Mouse (Mus musculus) CH12.LX (cell line): ENCODE measurements around the gene Gm28557. TPM values are rescaled to one million over a fixed set of nuclear protein-coding genes. Genes with fewer than 3 reads are reported as not detected.

ENCODE experiments used
- DNase-seq: peaks from one replicate; pipeline ENCODE4 v3.0.0-alpha.2; 2013; ENCODE audit errors: extremely low read depth
- H3K27ac ChIP-seq: 2 replicates; pipeline ENCODE4 v1.5.1; 2012; ENCODE audit warnings: low read depth, mild to moderate bottlenecking, control low read depth, moderate library complexity; ENCODE audit not compliant: insufficient read depth
- H3K27me3 ChIP-seq: replicated peaks from 2 replicates; pipeline ENCODE3; 2012; ENCODE audit warnings: inconsistent platforms
- H3K36me3 ChIP-seq, 2 experiments: replicated peaks in 1 of 2; 2 replicates each; pipeline versions ENCODE3 to v1.6.1; 2012; ENCODE audit warnings: inconsistent platforms in 1 of 2, low read length in 1 of 2, mild to moderate bottlenecking in 1 of 2, mixed read lengths in 1 of 2, moderate library complexity in 1 of 2; ENCODE audit not compliant: control insufficient read depth in 1 of 2, insufficient read depth in 1 of 2
- H3K4me1 ChIP-seq, 2 experiments: 2 replicates each; pipeline ENCODE4 v1.6.1; 2012; ENCODE audit warnings: inconsistent platforms in 1 of 2, moderate library complexity in 1 of 2; ENCODE audit not compliant: insufficient read depth in 2 of 2, control insufficient read depth in 1 of 2
- H3K4me2 ChIP-seq: 2 replicates; pipeline ENCODE4 v1.6.1; 2012; ENCODE audit warnings: low read depth, mild to moderate bottlenecking, control low read depth; ENCODE audit not compliant: poor library complexity, insufficient read depth, severe bottlenecking
- H3K4me3 ChIP-seq, 3 experiments: fragments of 150-350 bp in 1 of 3; sonication (generic) in 1 of 3; replicated peaks in 1 of 3; 2 replicates each; pipeline versions ENCODE3 to v1.5.1; 2011 to 2012; ENCODE audit warnings: low read depth in 2 of 3, low read length in 2 of 3, mild to moderate bottlenecking in 2 of 3, moderate library complexity in 2 of 3, control low read depth in 1 of 3, improper control_type of control experiment in 1 of 3, inconsistent platforms in 1 of 3, mixed read lengths in 1 of 3; ENCODE audit not compliant: poor library complexity in 1 of 3
- H3K79me2 ChIP-seq: replicated peaks from 2 replicates; pipeline ENCODE4 v1.6.1; 2012; ENCODE audit warnings: mild to moderate bottlenecking, moderate library complexity; ENCODE audit not compliant: control insufficient read depth, poor library complexity, insufficient read depth, severe bottlenecking; ENCODE audit errors: extremely low read depth
- H3K9ac ChIP-seq: 2 replicates; pipeline ENCODE4 v1.6.1; 2012; ENCODE audit warnings: low read depth, mild to moderate bottlenecking, control low read depth, moderate library complexity; ENCODE audit not compliant: insufficient read depth
- H3K9me3 ChIP-seq: replicated peaks from 2 replicates; pipeline ENCODE3; 2012; ENCODE audit warnings: low read length, inconsistent platforms, mixed read lengths
- BHLHE40 ChIP-seq: IDR thresholded peaks from 2 replicates; pipeline ENCODE4 v1.6.1; 2011; ENCODE audit warnings: mild to moderate bottlenecking, low read depth, low read length, improper control_type of control experiment
- CHD2 ChIP-seq: IDR thresholded peaks from 2 replicates; pipeline ENCODE4 v1.6.1; 2011; ENCODE audit warnings: low read length, improper control_type of control experiment
- CTCF ChIP-seq, 2 experiments: IDR thresholded peaks in 1 of 2; conservative IDR thresholded peaks in 1 of 2; 2 replicates each; pipeline ENCODE4 v1.5.1; 2011 to 2012; ENCODE audit warnings: low read depth in 2 of 2, low read length in 2 of 2, improper control_type of control experiment in 1 of 2, inconsistent platforms in 1 of 2, mild to moderate bottlenecking in 1 of 2, moderate library complexity in 1 of 2
- E2F4 ChIP-seq: IDR thresholded peaks from 2 replicates; pipeline ENCODE4 v1.6.1; 2011; ENCODE audit warnings: low read depth, low read length, improper control_type of control experiment; ENCODE audit not compliant: insufficient replicate concordance
- ELF1 ChIP-seq: IDR thresholded peaks from 2 replicates; pipeline ENCODE4 v1.6.1; 2014; ENCODE audit warnings: low read depth, mild to moderate bottlenecking, inconsistent platforms, low read length, improper control_type of control experiment
- EP300 ChIP-seq: IDR thresholded peaks from 2 replicates; pipeline ENCODE4 v1.6.1; 2011; ENCODE audit warnings: low read length, improper control_type of control experiment
- GABPA ChIP-seq: IDR thresholded peaks from 2 replicates; pipeline ENCODE4 v1.6.1; 2012; ENCODE audit warnings: low read depth, low read length, improper control_type of control experiment, inconsistent platforms; ENCODE audit not compliant: insufficient replicate concordance
- HCFC1 ChIP-seq: IDR thresholded peaks from 2 replicates; pipeline ENCODE4 v1.6.1; 2012; ENCODE audit warnings: low read depth, mild to moderate bottlenecking, inconsistent platforms, low read length, improper control_type of control experiment
- IRF4 ChIP-seq: IDR thresholded peaks from 2 replicates; pipeline ENCODE4 v1.6.1; 2014; ENCODE audit warnings: low read depth, mild to moderate bottlenecking, inconsistent platforms, low read length, improper control_type of control experiment
- JUN ChIP-seq: IDR thresholded peaks from 2 replicates; pipeline ENCODE4 v1.6.1; 2011; ENCODE audit warnings: low read depth, mild to moderate bottlenecking, low read length, improper control_type of control experiment, moderate library complexity; ENCODE audit not compliant: insufficient read depth
- JUND ChIP-seq: conservative IDR thresholded peaks from 2 replicates; pipeline ENCODE4 v1.6.1; 2011; ENCODE audit warnings: low read depth, low read length, improper control_type of control experiment
- MAFK ChIP-seq: IDR thresholded peaks from 2 replicates; pipeline ENCODE4 v1.6.1; 2011; ENCODE audit warnings: low read length, improper control_type of control experiment; ENCODE audit not compliant: insufficient replicate concordance
- MEF2A ChIP-seq: IDR thresholded peaks from 2 replicates; pipeline ENCODE4 v1.6.1; 2014; ENCODE audit warnings: low read depth, mild to moderate bottlenecking, inconsistent platforms, low read length, improper control_type of control experiment, borderline replicate concordance
- MYC ChIP-seq: IDR thresholded peaks from 2 replicates; pipeline ENCODE4 v1.6.1; 2011; ENCODE audit warnings: low read depth, mild to moderate bottlenecking, improper control_type of control experiment, low read length
- NELFE ChIP-seq: IDR thresholded peaks from 2 replicates; pipeline ENCODE4 v1.6.1; 2011; ENCODE audit warnings: low read depth, low read length, improper control_type of control experiment
- PAX5 ChIP-seq: IDR thresholded peaks from 2 replicates; pipeline ENCODE4 v1.6.1; 2012; ENCODE audit warnings: low read length, inconsistent platforms, mixed read lengths
- POLR2A ChIP-seq: IDR thresholded peaks from 2 replicates; pipeline ENCODE4 v1.6.1; 2011; ENCODE audit warnings: low read depth, mild to moderate bottlenecking, improper control_type of control experiment, low read length
- POLR2AphosphoS2 ChIP-seq: IDR thresholded peaks from 2 replicates; pipeline ENCODE4 v1.6.1; 2011; ENCODE audit warnings: low read depth, low read length, improper control_type of control experiment
- SIN3A ChIP-seq: IDR thresholded peaks from 2 replicates; pipeline ENCODE4 v1.6.1; 2012; ENCODE audit warnings: low read length, improper control_type of control experiment, inconsistent platforms
- SMC3 ChIP-seq: IDR thresholded peaks from 2 replicates; pipeline ENCODE4 v1.6.1; 2011; ENCODE audit warnings: low read depth, low read length, improper control_type of control experiment
- TBP ChIP-seq: conservative IDR thresholded peaks from 2 replicates; pipeline ENCODE4 v1.6.1; 2011; ENCODE audit warnings: low read depth, low read length, improper control_type of control experiment
- UBTF ChIP-seq: IDR thresholded peaks from 2 replicates; pipeline ENCODE4 v1.6.1; 2012; ENCODE audit warnings: low read depth, mild to moderate bottlenecking, inconsistent platforms, low read length, improper control_type of control experiment, moderate library complexity
- USF1 ChIP-seq: IDR thresholded peaks from 2 replicates; pipeline ENCODE4 v1.6.1; 2014; ENCODE audit warnings: low read depth, mild to moderate bottlenecking, inconsistent platforms, low read length, improper control_type of control experiment
- ZKSCAN1 ChIP-seq: IDR thresholded peaks from 2 replicates; pipeline ENCODE4 v1.6.1; 2012; ENCODE audit warnings: low read depth, inconsistent platforms, low read length, improper control_type of control experiment, borderline replicate concordance
- ZMIZ1 ChIP-seq: IDR thresholded peaks from 2 replicates; pipeline ENCODE4 v1.6.1; 2012; ENCODE audit warnings: low read depth, mild to moderate bottlenecking, inconsistent platforms, low read length, improper control_type of control experiment
- ZNF384 ChIP-seq: IDR thresholded peaks from 2 replicates; pipeline ENCODE4 v1.6.1; 2012; ENCODE audit warnings: low read depth, low read length, improper control_type of control experiment, inconsistent platforms
- dilution Hi-C: fragments of 300-500 bp; cut with MboI; formaldehyde crosslinking; loops from 2 replicates; pipeline ENCODE4 v1.14.3; 2020; ENCODE audit warnings: low sequenced_read_pairs; ENCODE audit not compliant: extremely low pct_unique_long_range_greater_than_20kb, extremely low pct_ligation_motif_present
- in situ Hi-C: fragments of 300-500 bp; cut with MboI; formaldehyde crosslinking; loops from 3 replicates; pipeline ENCODE4 v1.14.3; 2019; ENCODE audit warnings: low sequenced_read_pairs, low pct_ligation_motif_present, low pct_unique_long_range_greater_than_20kb, mixed read lengths
- polyA plus RNA-seq: library from polyadenylated mRNA; unstranded; fragments of >175 nt; gene quantifications from 2 replicates; pipeline ENCODE4 v1.2.1, GENCODE M21; 2012; ENCODE audit warnings: low read depth; ENCODE audit not compliant: insufficient read length
- total RNA-seq, 2 experiments: library from RNA; depleted of rRNA; stranded (reverse); fragments of 300-350 nt in 1 of 2; fragments of >200 nt in 1 of 2; gene quantifications; 2 replicates each; pipeline ENCODE4 v1.2.3; 2012 to 2014

Gene Gm28557
- total and polyA plus RNA-seq, 3 experiments: 1.6 to 3.4 (median 2.9) TPM

- Histone ChIP-seq H3K9me3 (peaks cover 4% of the 10 kb centered on the region), H3K27me3 (no peaks in the 10 kb centered on the region), H3K4me3 (no peak overlapping the region), H3K36me3 (peaks cover 3 to 11% of the 10 kb centered on the region in 2 experiments), H3K4me2 (no peak overlapping the region), H3K9ac (no peak overlapping the region), H3K79me2 (no peaks in the 10 kb centered on the region), H3K27ac (no peak overlapping the region), H3K4me1 (0 out of 4 replicates have a peak, but pooled peaks cover 0 to under 1% of the 10 kb centered on the region in 2 experiments)
- dilution Hi-C loops: no loop called here
- TF ChIP-seq JUN (no peak), MAFK (no peak), UBTF (no peak), ZNF384 (no peak), NELFE (no peak), MEF2A (no peak), BHLHE40 (no peak), SIN3A (no peak), CHD2 (no peak), IRF4 (no peak), ZMIZ1 (no peak), POLR2A (no peak), USF1 (no peak), MYC (no peak), TBP (no peak), ZKSCAN1 (no peak), SMC3 (no peak), CTCF (conservative IDR thresholded peaks at IDR 0.05 in 1 of 2, IDR thresholded peaks at IDR 0.05 in 1 of 2; ENCODE audit: low read depth in 2 of 2, low read length in 2 of 2) (no peak), PAX5 (no peak), POLR2AphosphoS2 (no peak)
- no peak for DNase-seq
- in situ Hi-C loops: no loop called here
These were observed 43.0 kb downstream of the Gm28557 start for GRCm38 (mm10) chr13:67065386-67065785.

GRCm38 (mm10) chr13:67062427-67062826 lies 46.0 kb downstream of the Gm28557 start:
- Histone ChIP-seq H3K27me3 (no peaks in the 10 kb centered on the region), H3K79me2 (no peaks in the 10 kb centered on the region), H3K4me1 (peaks cover 3 to 8% of the 10 kb centered on the region in 2 experiments; a peak in 3 of 4 replicates), H3K9me3 (no peaks in the 10 kb centered on the region), H3K36me3 (peaks cover 0 to 2% of the 10 kb centered on the region in 2 experiments), H3K4me3 (no peak overlapping the region), H3K27ac (no peak overlapping the region), H3K9ac (no peak overlapping the region), H3K4me2 (no peak overlapping the region)
- in situ Hi-C loops (no loop called here), dilution Hi-C loops (no loop called here)
- no peak for DNase-seq
- TF ChIP-seq TBP (no peak), JUND (no peak), PAX5 (no peak), ELF1 (no peak), E2F4 (no peak), POLR2A (no peak), HCFC1 (no peak), GABPA (no peak), CHD2 (no peak), EP300 (no peak), ZNF384 (no peak), ZKSCAN1 (no peak), JUN (no peak)
